Mouse (Mus musculus): ENCODE results near the gene Ncf2. TPM values are rescaled to one million over a fixed set of nuclear protein-coding genes. Genes with fewer than 3 reads are reported as not detected.

The Ncf2 gene
- polyA plus RNA-seq, 1 experiment from 2014 or later = 3.5 TPM

DNA sequence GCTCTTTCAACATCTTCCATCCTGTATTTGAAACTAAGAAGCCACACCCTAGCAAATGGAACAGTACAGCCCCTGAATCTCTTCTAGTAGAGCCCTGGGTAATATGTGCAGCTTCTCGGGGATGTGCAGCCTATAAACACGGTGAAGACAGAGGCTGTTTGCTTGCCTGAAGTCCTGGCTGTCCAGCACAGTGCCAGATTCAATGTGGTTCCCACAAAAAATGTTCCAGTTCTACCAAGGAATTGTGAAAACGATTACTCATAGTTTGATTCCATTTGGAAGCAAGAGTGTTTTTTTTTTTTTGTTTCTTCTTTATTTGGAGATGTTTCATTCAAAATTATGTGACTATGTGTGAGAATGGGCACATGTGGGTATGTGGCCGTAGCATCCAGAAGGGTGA, 21.8 kb downstream of the Ncf2 start:
- Histone ChIP-seq H3K9me3 (no peaks in the 10 kb centered on the region), H3K4me1 (peaks cover 4% of the 10 kb centered on the region; the same call in 1 of the 2 replicates), H3K27ac (no peak overlapping the region), H3K36me3 (no peaks in the 10 kb centered on the region), H3K4me2 (replicated peaks) (no peak overlapping the region), H3K27me3 (no peaks in the 10 kb centered on the region), H3K9ac (no peak overlapping the region), H3K4me3 (no peak overlapping the region)
- 87% methylated on average over 4 of the region's 4 CpGs for WGBS
- no peak for ATAC-seq (ENCODE audit: low FRiP score, low read depth)

DNA sequence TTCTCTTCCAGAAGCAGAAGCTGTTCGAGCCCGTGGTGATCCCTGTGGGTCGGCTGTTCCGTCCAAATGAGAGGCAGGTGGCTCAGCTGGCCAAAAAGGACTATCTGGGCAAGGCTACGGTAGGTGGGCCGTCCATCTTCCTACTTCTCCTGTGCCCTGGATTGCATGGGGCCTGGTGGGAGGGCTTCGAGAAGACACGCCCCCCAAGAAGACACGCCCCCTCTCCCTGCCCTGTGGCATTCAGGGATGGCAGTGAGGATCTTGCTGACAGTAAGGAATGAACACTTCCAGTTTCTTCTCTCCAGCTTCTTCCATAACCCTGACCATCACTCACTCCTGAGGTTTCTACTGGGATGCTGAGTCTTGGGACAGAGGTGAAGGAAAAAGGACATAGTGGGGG, 24.2 kb downstream of the Ncf2 start:
- Histone ChIP-seq H3K9me3 (no peaks in the 10 kb centered on the region), H3K4me3 (no peak overlapping the region), H3K4me2 (replicated peaks) (no peak overlapping the region), H3K9ac (no peak overlapping the region), H3K36me3 (no peaks in the 10 kb centered on the region), H3K4me1 (no peaks in the 10 kb centered on the region), H3K27ac (no peak overlapping the region), H3K27me3 (no peaks in the 10 kb centered on the region)
- no peak for ATAC-seq (ENCODE audit: low FRiP score, low read depth)
- 69% methylated on average over 9 of the region's 9 CpGs for WGBS

DNA sequence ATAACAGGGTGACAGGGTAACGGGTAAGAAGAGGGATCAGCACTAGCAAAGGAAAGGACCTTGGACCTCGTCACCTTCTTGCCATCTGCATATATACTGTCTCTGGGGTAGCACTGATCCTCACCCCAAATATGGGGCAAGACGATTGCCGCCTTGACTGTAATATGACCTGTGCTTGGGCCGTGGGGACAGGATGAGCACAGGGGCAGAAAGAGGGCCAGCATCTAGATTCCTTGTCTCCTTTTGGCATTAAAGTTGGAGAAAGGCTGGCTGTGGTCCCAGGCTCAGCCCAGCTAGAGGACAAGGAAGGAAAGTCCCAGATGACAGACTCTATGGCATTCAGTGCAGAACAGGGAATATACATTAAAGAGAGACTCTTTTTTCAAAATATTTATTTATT, 26.5 kb downstream of the Ncf2 start:
- WGBS = 76% methylated on average over 5 of the region's 5 CpGs
- no peaks in the 10 kb centered on the region for H3K9me3 ChIP-seq
- H3K27me3 ChIP-seq = no peaks in the 10 kb centered on the region
- H3K4me1 ChIP-seq = no peaks in the 10 kb centered on the region
- H3K9ac ChIP-seq = no peak overlapping the region
- ATAC-seq (ENCODE audit: low FRiP score, low read depth) = no peak
- no peaks in the 10 kb centered on the region for H3K36me3 ChIP-seq
- no peak overlapping the region for H3K4me2 ChIP-seq (replicated peaks)
- H3K27ac ChIP-seq = no peak overlapping the region
- H3K4me3 ChIP-seq = no peak overlapping the region

DNA sequence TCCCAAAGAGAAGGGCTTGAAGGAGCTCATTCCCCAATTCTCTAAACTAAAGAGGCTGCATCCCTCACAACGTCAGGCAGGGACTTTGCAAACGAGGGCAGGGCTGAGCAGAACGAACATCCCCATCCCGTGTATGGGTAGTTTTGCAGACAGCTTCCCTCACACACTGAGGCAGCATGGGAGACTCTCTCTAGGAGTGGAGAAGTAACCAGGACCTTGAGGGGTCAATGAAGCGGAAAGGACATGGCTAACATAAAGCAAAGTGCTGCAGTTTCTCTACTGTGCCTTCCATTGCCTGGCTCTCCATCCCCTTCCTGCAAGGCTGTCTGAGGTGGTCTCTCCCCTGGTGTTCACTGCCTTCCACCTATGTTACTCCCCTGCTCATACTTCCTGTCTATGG, 28.2 kb downstream of the Ncf2 start:
- no peaks in the 10 kb centered on the region for H3K4me1 ChIP-seq
- H3K36me3 ChIP-seq = no peaks in the 10 kb centered on the region
- no peak overlapping the region for H3K4me3 ChIP-seq
- no peak overlapping the region for H3K4me2 ChIP-seq (replicated peaks)
- no peak overlapping the region for H3K27ac ChIP-seq
- H3K9me3 ChIP-seq = no peaks in the 10 kb centered on the region
- 74% methylated on average over 5 of the region's 5 CpGs for WGBS
- no peaks in the 10 kb centered on the region for H3K27me3 ChIP-seq
- ATAC-seq (ENCODE audit: low FRiP score, low read depth) = no peak
- H3K9ac ChIP-seq = no peak overlapping the region

DNA sequence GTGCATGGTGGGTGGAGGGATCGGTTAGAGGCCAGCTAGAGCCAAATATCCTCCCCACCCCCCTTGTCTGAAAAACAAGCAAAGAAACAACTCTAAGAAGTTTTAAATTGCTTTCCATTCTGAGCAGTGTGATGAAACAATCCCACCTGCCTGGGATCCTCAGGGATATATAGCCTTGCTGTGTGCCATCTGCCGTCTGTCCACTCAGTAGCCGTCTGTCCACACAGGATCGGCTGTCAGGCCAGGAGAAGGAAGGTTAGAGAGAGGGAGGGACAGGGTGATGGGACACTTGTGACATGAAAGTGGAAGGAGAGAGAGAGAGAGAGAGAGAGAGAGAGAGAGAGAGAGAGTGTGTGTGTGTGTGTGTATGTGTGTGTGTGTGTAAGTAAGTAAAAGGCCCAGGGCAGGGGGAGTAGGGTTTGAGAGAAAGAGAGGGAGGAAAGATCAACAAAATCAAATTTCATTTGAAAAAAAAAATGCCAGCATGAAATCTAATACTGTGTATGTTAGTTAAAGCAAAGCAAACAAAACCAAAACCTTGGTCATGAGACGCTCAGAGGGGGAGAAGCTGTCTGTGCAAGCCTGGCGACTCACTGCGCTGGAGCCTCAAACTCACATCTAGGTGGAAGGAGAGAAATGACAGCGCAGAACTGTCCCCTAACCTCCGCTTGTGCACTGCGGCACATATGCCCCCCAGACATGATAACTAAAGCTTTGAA, 28.8 kb downstream of the Ncf2 start:
- no peaks in the 10 kb centered on the region for H3K4me1 ChIP-seq

DNA sequence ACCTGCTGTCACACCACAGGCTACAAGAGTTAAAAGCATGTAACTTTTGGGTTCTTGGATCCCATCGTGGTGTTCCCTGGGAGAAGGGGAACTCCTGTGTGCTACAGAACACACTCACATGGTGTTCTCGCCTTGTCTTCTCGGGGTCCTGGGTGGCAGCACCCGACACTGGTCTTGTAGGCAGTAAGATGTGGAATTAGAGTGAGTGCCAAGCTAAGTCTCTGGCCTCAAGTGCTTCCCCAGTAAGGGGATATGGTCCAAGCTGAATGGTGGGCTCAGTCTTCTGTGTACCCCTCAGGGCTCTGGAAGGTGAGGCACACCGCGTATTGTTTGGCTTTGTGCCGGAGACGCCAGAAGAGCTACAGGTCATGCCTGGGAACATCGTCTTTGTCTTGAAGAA, 30.1 kb downstream of the Ncf2 start:
- no peak for ATAC-seq (ENCODE audit: low FRiP score, low read depth)
- Histone ChIP-seq H3K9me3 (no peaks in the 10 kb centered on the region), H3K27me3 (no peaks in the 10 kb centered on the region), H3K4me2 (replicated peaks) (no peak overlapping the region), H3K4me1 (no peaks in the 10 kb centered on the region), H3K4me3 (no peak overlapping the region), H3K9ac (no peak overlapping the region), H3K36me3 (0 out of 2 replicates have a peak, but pooled peaks cover under 1% of the 10 kb centered on the region), H3K27ac (no peak overlapping the region)
- WGBS = 96% methylated on average over 9 of the region's 9 CpGs

More for the DNA sequence above, 28.8 kb downstream of the Ncf2 start:
- Histone ChIP-seq H3K27ac (no peak overlapping the region), H3K9ac (no peak overlapping the region), H3K27me3 (no peaks in the 10 kb centered on the region), H3K4me3 (no peak overlapping the region), H3K36me3 (no peaks in the 10 kb centered on the region), H3K9me3 (no peaks in the 10 kb centered on the region), H3K4me2 (replicated peaks) (no peak overlapping the region)
- no peak for ATAC-seq (ENCODE audit: low FRiP score, low read depth)
- WGBS = 73% methylated on average over 10 of the region's 10 CpGs

DNA sequence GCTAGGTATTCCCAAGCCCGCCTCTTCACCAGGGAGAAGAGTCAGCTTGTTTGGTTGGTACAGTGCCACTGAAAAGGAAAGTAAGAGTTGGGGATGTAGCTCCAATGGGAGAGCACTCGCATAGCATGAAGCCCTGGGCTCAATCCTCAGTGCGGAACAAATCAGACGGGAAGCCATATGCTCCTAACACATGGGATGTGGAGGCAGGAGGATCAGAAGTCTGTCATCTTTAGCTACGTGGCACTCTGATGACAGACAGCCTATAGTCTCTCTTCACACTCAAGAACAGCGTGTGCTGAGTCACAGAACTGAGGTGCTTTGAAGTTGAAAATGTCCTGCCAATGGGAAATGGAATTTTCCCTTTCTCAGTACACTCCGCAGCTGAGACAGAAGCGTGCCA, 31.0 kb downstream of the Ncf2 start:
- no peak overlapping the region for H3K4me2 ChIP-seq (replicated peaks)
- ATAC-seq (ENCODE audit: low FRiP score, low read depth) = no peak
- H3K27me3 ChIP-seq = no peaks in the 10 kb centered on the region
- H3K9ac ChIP-seq = no peak overlapping the region
- H3K36me3 ChIP-seq = peaks cover 8% of the 10 kb centered on the region
- no peak overlapping the region for H3K4me3 ChIP-seq
- H3K27ac ChIP-seq = no peak overlapping the region
- H3K9me3 ChIP-seq = no peaks in the 10 kb centered on the region
- H3K4me1 ChIP-seq = no peaks in the 10 kb centered on the region
- WGBS = 89% methylated on average over 8 of the region's 8 CpGs

DNA sequence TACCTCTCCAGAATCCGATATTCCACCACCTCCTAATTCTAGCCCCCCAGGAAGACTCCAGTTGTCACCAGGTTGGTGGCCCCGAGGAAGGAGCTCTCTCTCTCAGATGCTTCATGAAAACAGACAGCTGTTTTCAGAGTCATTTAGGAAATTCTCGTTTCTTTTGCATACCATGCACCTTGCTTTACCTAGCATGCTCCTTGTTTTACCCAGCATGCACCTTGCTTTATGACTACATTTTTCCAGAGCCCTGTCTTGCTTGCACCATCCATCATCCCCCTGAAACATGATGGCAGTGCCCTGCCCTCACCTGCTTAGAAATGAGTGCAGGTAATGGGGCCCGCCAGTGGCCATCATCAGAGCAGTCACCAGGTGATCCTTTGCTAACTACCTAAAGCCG, 31.6 kb downstream of the Ncf2 start:
- Histone ChIP-seq H3K9me3 (no peaks in the 10 kb centered on the region), H3K4me1 (no peaks in the 10 kb centered on the region), H3K27ac (no peak overlapping the region), H3K4me2 (replicated peaks) (no peak overlapping the region), H3K27me3 (no peaks in the 10 kb centered on the region), H3K4me3 (no peak overlapping the region), H3K9ac (no peak overlapping the region), H3K36me3 (peaks cover 14% of the 10 kb centered on the region)
- WGBS = 80% methylated on average over 5 of the region's 5 CpGs
- ATAC-seq (ENCODE audit: low FRiP score, low read depth) = no peak

DNA sequence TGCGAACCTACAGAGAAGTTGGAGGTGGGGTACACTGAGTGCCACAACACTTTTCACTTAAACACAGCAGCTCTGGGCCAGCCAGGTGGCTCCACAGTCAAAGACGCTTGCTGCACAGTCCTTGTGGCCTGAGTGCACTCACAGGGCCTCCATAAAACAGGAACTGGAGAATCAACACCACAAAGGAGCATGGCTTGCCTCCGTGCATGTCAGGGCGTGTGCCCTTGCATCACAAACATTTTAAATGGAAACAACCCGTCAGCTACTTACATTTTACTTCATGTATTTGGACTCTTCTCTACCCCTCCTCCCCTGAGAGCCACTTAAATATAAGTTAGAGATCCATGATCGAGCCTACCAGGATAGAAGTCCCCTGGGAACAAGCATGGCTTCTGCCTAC, 32.3 kb downstream of the Ncf2 start:
- WGBS = 89% methylated on average over 6 of the region's 6 CpGs
- no peak overlapping the region for H3K9ac ChIP-seq
- no peak overlapping the region for H3K4me2 ChIP-seq (replicated peaks)
- peaks cover 21% of the 10 kb centered on the region for H3K36me3 ChIP-seq
- ATAC-seq (ENCODE audit: low FRiP score, low read depth) = no peak
- no peaks in the 10 kb centered on the region for H3K27me3 ChIP-seq
- no peak overlapping the region for H3K27ac ChIP-seq
- H3K9me3 ChIP-seq = no peaks in the 10 kb centered on the region
- H3K4me1 ChIP-seq = no peaks in the 10 kb centered on the region
- H3K4me3 ChIP-seq = no peak overlapping the region

DNA sequence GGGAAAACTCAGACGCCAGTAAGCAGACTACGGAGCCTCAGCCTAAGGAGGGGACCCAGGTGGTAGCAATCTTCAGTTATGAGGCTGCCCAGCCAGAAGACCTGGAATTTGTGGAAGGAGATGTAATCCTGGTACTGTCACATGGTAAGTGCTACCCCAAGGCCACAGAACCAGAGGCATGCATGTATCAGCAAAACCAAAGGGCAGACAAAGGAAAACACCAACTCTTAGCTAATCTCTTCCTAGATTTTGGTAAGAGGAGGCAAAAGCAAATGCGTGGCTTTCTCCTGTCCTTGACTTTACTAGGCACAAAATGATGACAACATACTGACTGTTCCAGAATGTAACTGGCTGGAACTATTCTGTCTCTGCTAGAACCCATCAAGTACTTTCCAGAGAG, 35.1 kb downstream of the Ncf2 start:
- Histone ChIP-seq H3K27ac (no peak overlapping the region), H3K36me3 (peaks cover 46% of the 10 kb centered on the region), H3K9me3 (no peaks in the 10 kb centered on the region), H3K9ac (no peak overlapping the region), H3K4me1 (no peaks in the 10 kb centered on the region), H3K4me3 (no peak overlapping the region), H3K27me3 (no peaks in the 10 kb centered on the region), H3K4me2 (replicated peaks) (no peak overlapping the region)
- 91% methylated on average over 3 of the region's 3 CpGs for WGBS
- no peak for ATAC-seq (ENCODE audit: low FRiP score, low read depth)

DNA sequence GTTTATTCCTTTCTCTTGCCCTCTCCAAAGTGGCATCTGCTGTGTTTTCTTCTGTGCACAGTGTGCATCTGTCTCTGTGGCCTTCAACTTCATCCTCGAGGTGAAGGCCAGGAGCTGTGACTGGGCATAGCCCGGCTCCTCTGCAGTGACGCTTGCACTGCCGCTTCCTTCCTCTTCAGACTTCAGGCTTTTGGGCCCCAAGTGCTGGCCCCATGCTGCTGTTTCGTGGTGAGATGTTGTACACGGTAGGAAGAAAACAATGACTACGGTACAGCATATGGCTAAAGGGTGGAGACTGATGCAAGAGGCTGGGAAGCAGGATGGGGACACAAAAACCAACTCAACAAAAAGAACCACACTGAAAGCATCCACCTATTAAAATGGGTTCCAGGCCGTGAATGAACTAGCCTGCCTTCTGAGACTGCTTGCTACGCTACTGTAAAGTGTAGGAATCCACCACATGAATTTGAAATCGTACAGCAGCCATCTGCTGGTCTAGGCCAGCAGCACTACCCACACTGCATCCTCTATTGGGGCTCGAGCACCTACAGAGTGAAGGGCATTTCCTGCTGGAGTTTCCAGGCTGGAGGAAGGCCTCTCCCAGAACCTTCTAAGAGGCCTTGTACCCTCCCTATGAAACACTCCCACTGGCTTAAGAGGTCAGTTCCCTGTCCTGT, 38.2 kb downstream of the Ncf2 start:
- ATAC-seq (ENCODE audit: low FRiP score, low read depth) = no peak
- Histone ChIP-seq H3K36me3 (peaks cover 71% of the 10 kb centered on the region), H3K9me3 (no peaks in the 10 kb centered on the region), H3K27me3 (no peaks in the 10 kb centered on the region), H3K4me2 (replicated peaks) (no peak overlapping the region), H3K27ac (no peak overlapping the region), H3K4me3 (no peak overlapping the region), H3K4me1 (no peaks in the 10 kb centered on the region), H3K9ac (no peak overlapping the region)
- WGBS = 86% methylated on average over 11 of the region's 11 CpGs

DNA sequence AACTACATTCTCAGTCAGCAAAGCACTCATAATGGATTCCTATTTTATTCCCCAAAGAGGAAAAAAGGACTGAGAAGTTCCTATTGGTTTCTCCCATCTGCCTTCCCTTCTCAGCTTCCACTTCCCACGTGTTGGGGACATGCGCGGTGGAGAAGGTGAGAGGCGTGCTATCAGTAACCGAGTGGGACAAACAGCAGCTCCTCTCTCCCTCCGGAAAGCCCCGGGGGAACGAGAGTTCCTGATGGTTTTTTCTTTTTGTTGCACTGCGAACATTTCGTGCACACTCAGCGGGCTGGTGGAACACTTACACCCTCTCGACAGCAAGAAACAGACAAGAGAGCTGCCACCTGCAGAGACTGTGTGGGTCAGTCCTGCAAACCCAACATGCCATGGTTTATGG, 38.8 kb downstream of the Ncf2 start:
- 92% methylated on average over 12 of the region's 12 CpGs for WGBS
- no peaks in the 10 kb centered on the region for H3K9me3 ChIP-seq

DNA sequence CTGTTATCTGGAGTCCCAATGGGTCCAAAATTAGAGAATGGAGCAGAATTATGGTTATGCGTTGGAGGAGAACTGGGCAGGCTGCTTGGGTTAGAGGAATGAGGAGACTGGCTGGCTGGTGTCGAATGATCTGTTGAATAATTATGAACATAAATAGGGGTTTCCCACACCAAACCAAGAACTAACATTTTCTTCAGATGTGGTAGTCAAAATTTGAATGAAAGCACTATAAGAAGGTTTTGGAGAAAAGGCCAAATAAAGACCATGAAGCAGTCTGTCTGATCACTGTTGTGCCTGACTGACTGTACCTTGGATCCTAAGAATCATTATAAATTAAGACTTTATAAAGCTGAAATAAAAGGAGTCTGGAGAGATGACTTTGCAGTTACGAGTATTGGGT, 40.3 kb downstream of the Ncf2 start:
- H3K9me3 ChIP-seq = no peaks in the 10 kb centered on the region
- H3K27me3 ChIP-seq = no peaks in the 10 kb centered on the region
- WGBS = 90% methylated on average over 3 of the region's 3 CpGs
- H3K27ac ChIP-seq = no peak overlapping the region
- H3K4me2 ChIP-seq (replicated peaks) = no peak overlapping the region
- H3K4me1 ChIP-seq = 0 out of 2 replicates have a peak, but pooled peaks cover 3% of the 10 kb centered on the region
- no peak overlapping the region for H3K9ac ChIP-seq
- H3K4me3 ChIP-seq = no peak overlapping the region
- peaks cover 89% of the 10 kb centered on the region for H3K36me3 ChIP-seq
- no peak for ATAC-seq (ENCODE audit: low FRiP score, low read depth)

More for the DNA sequence above, 38.8 kb downstream of the Ncf2 start:
- H3K27ac ChIP-seq = no peak overlapping the region
- peaks cover 77% of the 10 kb centered on the region for H3K36me3 ChIP-seq
- no peaks in the 10 kb centered on the region for H3K27me3 ChIP-seq
- H3K9ac ChIP-seq = no peak overlapping the region
- no peaks in the 10 kb centered on the region for H3K4me1 ChIP-seq
- no peak overlapping the region for H3K4me2 ChIP-seq (replicated peaks)
- ATAC-seq (ENCODE audit: low FRiP score, low read depth) = no peak
- no peak overlapping the region for H3K4me3 ChIP-seq

Data from limb, embryonic 13.5 days (tissue).